Mouse (Mus musculus): ENCODE measurements at regions not wholly inside any gene's neighbourhood (a gene's known extent, or its start where the extent isn't known, plus 50 kb on each side); places are given as distances from the start of the nearest gene placed in this dataset.

DNA sequence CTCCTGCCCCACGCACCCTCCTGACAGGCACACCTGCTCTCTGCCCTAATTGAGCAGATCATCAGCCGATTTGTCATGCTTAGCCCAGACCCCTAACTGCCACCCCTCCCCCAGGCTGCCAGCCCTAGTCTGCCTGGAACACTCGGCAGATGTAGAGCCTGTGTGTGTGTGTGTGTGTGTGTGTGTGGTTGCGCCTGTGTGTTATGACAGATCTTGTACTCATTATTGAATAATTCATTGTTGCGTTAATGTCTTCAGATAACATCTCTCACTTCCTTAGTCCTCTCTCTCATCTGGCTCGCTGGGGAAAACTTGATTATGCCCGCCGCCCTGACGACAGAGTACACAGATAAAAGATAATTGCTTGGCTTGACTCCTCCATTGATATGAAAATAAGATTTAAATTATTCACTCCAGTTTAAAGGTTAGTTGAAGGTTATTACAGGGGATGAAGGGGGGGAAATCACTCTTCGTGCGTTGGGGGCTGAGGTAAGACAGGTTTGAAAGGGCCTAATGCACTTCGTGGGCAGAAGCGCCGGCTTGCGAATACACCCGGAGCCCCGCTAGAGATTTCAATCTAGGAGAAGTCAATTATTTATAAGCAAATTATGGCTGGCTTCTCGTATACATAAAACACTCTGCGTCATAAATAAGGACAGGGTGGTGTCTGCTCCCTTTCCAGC, 260.3 kb upstream of the Tle3 start:
- peak; percentile 63 for DNase-seq (ENCODE audit: low spot score)
- Histone ChIP-seq H3K9me3 (ENCODE audit: control insufficient read depth, low read length) (no peaks in the 10 kb centered on the region), H3K9ac (ENCODE audit: low read length) (no peak overlapping the region), H3K4me3 (ENCODE audit: low read depth, low read length) (no peak overlapping the region), H3K4me2 (ENCODE audit: low read length) (no peak overlapping the region), H3K4me1 (replicated peaks; ENCODE audit: control insufficient read depth, insufficient read depth, low read length) (peaks cover 6% of the 10 kb centered on the region; the same call in 1 of the 2 replicates), H3K27ac (ENCODE audit: low read depth) (no peak overlapping the region), H3K27me3 (replicated peaks; ENCODE audit: control insufficient read depth, insufficient read depth, low read length) (peaks cover 6% of the 10 kb centered on the region; the same call in 1 of the 2 replicates), H3K36me3 (ENCODE audit: control insufficient read depth, insufficient read depth, low read length) (no peaks in the 10 kb centered on the region)
- ATAC-seq (replicated peaks; ENCODE audit: low FRiP score, low TSS enrichment, low read depth): no peak
- WGBS: 40% methylated on average over 19 of the region's 19 CpGs

DNA sequence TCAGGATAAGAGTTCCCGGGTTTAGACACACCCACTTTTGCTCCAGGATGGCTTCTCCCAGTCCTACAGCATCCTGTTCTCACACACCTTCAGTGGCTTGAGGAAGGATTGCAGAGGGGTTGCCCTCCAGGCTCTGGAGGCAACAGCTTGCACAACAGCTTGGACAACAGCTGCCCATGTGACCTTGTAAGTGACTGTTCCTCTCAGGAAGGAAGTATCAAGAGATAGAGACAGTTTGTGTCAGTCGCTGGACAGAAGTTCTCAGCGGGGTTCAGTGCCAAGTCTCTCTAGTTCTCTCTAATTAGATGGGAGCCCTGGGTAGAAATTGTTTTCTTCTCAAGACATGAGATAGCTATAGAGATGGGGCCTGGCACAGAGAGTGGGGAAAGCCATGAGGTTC, 252.9 kb upstream of the Tle3 start:
- Histone ChIP-seq H3K9me3 (ENCODE audit: control insufficient read depth, low read length) (no peaks in the 10 kb centered on the region), H3K9ac (ENCODE audit: low read length) (no peak overlapping the region), H3K27ac (ENCODE audit: low read depth) (no peak overlapping the region), H3K4me1 (replicated peaks; ENCODE audit: control insufficient read depth, insufficient read depth, low read length) (0 out of 2 replicates have a peak, but pooled peaks cover 4% of the 10 kb centered on the region), H3K4me2 (ENCODE audit: low read length) (no peak overlapping the region), H3K27me3 (replicated peaks; ENCODE audit: control insufficient read depth, insufficient read depth, low read length) (no peaks in the 10 kb centered on the region; the same call in 1 of the 2 replicates), H3K36me3 (ENCODE audit: control insufficient read depth, insufficient read depth, low read length) (no peaks in the 10 kb centered on the region), H3K4me3 (ENCODE audit: low read depth, low read length) (no peak overlapping the region)
- 84% methylated on average over 3 of the region's 3 CpGs for WGBS
- DNase-seq (ENCODE audit: low spot score): no peak
- ATAC-seq (replicated peaks; ENCODE audit: low FRiP score, low TSS enrichment, low read depth): no peak

DNA sequence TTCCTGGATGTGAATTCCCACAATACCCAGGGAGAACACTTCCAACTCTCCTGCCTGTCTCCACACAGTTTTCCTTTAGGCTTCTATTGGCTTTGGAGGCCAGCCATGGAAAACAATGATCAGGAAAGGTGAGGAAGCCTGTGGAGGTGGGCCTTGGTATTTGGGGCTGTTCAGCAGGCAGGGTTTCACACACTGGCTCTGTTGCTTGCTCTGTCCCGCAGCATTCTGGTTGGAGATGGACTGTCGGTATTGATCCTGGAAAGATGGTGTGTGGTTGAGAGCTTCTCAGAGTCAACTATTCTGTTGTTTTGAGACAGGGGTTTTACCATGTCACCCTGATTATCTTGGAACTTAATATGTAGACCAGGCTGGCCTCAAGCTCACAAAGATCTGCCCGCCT, 251.6 kb upstream of the Tle3 start:
- Histone ChIP-seq H3K9ac (ENCODE audit: low read length) (no peak overlapping the region), H3K9me3 (ENCODE audit: control insufficient read depth, low read length) (no peaks in the 10 kb centered on the region), H3K4me2 (ENCODE audit: low read length) (no peak overlapping the region), H3K27ac (ENCODE audit: low read depth) (no peak overlapping the region), H3K4me1 (replicated peaks; ENCODE audit: control insufficient read depth, insufficient read depth, low read length) (0 out of 2 replicates have a peak, but pooled peaks cover 7% of the 10 kb centered on the region), H3K36me3 (ENCODE audit: control insufficient read depth, insufficient read depth, low read length) (no peaks in the 10 kb centered on the region), H3K4me3 (ENCODE audit: low read depth, low read length) (no peak overlapping the region), H3K27me3 (replicated peaks; ENCODE audit: control insufficient read depth, insufficient read depth, low read length) (no peaks in the 10 kb centered on the region; the same call in 1 of the 2 replicates)
- no peak for DNase-seq (ENCODE audit: low spot score)
- ATAC-seq (replicated peaks; ENCODE audit: low FRiP score, low TSS enrichment, low read depth): no peak
- 90% methylated on average over 3 of the region's 3 CpGs for WGBS

DNA sequence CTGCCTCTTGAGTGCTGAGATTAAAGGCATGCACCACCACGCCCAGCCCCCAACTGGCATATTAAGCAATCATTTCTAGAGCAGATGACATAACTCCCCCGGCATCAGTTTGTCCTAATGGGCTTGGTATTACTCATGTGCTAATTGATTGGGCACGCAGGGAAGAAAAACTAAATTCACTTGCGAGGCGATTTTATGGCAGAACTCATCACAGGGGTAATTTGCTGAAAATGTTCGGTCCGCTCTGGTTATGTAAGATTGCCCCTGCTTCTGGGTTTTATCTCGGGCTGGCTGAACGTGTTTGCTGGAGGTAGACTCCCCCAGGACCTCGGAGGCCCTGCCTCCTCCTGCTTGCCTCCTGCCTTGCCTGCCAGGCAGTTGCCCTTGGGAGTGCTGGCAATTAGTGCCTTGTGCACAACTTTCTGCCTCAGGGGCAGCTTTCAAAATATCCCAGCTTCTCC, 251.2 kb upstream of the Tle3 start:
- H3K27ac ChIP-seq (ENCODE audit: low read depth): no peak overlapping the region
- H3K36me3 ChIP-seq (ENCODE audit: control insufficient read depth, insufficient read depth, low read length): no peaks in the 10 kb centered on the region
- no peaks in the 10 kb centered on the region; the same call in 1 of the 2 replicates for H3K27me3 ChIP-seq (replicated peaks; ENCODE audit: control insufficient read depth, insufficient read depth, low read length)
- H3K9ac ChIP-seq (ENCODE audit: low read length): no peak overlapping the region
- no peak overlapping the region for H3K4me2 ChIP-seq (ENCODE audit: low read length)
- H3K9me3 ChIP-seq (ENCODE audit: control insufficient read depth, low read length): no peaks in the 10 kb centered on the region
- H3K4me1 ChIP-seq (replicated peaks; ENCODE audit: control insufficient read depth, insufficient read depth, low read length): 0 out of 2 replicates have a peak, but pooled peaks cover 7% of the 10 kb centered on the region
- DNase-seq (ENCODE audit: low spot score) (no peak), ATAC-seq (replicated peaks; ENCODE audit: low FRiP score, low TSS enrichment, low read depth) (no peak)
- 59% methylated on average over 10 of the region's 10 CpGs for WGBS
- no peak overlapping the region for H3K4me3 ChIP-seq (ENCODE audit: low read depth, low read length)

DNA sequence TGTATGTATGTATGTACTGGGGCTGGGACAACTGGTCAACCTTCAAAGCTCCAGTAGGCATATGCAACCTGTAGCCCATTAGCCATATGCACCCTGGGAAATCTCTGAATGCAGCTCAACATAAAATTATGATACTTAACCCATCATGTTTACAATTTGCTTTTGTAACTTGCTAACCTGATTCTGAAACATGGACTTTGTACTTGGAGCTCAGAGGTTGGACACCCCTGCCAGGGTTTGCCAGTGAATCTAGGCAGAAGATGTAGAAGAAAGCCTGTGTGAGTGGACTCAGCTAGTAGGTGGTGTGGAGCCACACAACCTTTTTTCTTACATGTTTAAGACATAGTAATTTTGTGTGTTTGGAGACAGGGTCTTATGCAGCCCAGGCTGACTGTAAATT, 248.7 kb upstream of the Tle3 start:
- Histone ChIP-seq H3K9me3 (ENCODE audit: control insufficient read depth, low read length) (no peaks in the 10 kb centered on the region), H3K27ac (ENCODE audit: low read depth) (no peak overlapping the region), H3K4me1 (replicated peaks; ENCODE audit: control insufficient read depth, insufficient read depth, low read length) (0 out of 2 replicates have a peak, but pooled peaks cover 7% of the 10 kb centered on the region), H3K4me3 (ENCODE audit: low read depth, low read length) (no peak overlapping the region), H3K4me2 (ENCODE audit: low read length) (no peak overlapping the region), H3K36me3 (ENCODE audit: control insufficient read depth, insufficient read depth, low read length) (no peaks in the 10 kb centered on the region), H3K9ac (ENCODE audit: low read length) (no peak overlapping the region), H3K27me3 (replicated peaks; ENCODE audit: control insufficient read depth, insufficient read depth, low read length) (no peaks in the 10 kb centered on the region; the same call in 1 of the 2 replicates)
- no peak for DNase-seq (ENCODE audit: low spot score)
- no peak for ATAC-seq (replicated peaks; ENCODE audit: low FRiP score, low TSS enrichment, low read depth)

DNA sequence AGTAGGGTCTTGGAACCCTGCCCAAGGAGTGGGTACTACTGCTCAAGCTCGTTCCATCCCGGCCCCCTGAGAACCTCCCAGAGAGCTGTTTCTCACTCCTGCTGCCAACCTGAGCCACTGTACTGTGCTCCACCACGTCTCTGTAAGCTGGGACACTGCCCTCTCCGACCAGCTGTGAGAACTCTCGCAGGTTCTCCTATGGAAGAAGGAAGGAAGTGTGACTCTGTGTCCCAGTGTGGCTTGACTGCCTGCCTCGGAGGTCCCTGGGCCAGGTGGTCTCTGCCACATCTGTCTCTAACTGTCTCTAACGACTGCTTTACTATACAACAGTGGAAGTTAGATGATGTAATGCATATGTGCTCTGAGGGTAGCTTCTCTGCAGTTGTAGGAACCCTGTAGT, 246.4 kb upstream of the Tle3 start:
- WGBS: 63% methylated on average over 7 of the region's 7 CpGs
- no peaks in the 10 kb centered on the region for H3K9me3 ChIP-seq (ENCODE audit: control insufficient read depth, low read length)
- H3K4me3 ChIP-seq (ENCODE audit: low read depth, low read length): no peak overlapping the region
- no peak overlapping the region for H3K4me2 ChIP-seq (ENCODE audit: low read length)
- H3K9ac ChIP-seq (ENCODE audit: low read length): no peak overlapping the region
- ATAC-seq (replicated peaks; ENCODE audit: low FRiP score, low TSS enrichment, low read depth) (no peak), DNase-seq (ENCODE audit: low spot score) (no peak)
- no peaks in the 10 kb centered on the region for H3K36me3 ChIP-seq (ENCODE audit: control insufficient read depth, insufficient read depth, low read length)
- no peaks in the 10 kb centered on the region for H3K27me3 ChIP-seq (replicated peaks; ENCODE audit: control insufficient read depth, insufficient read depth, low read length)
- H3K4me1 ChIP-seq (replicated peaks; ENCODE audit: control insufficient read depth, insufficient read depth, low read length): 0 out of 2 replicates have a peak, but pooled peaks cover 7% of the 10 kb centered on the region
- no peak overlapping the region for H3K27ac ChIP-seq (ENCODE audit: low read depth)

DNA sequence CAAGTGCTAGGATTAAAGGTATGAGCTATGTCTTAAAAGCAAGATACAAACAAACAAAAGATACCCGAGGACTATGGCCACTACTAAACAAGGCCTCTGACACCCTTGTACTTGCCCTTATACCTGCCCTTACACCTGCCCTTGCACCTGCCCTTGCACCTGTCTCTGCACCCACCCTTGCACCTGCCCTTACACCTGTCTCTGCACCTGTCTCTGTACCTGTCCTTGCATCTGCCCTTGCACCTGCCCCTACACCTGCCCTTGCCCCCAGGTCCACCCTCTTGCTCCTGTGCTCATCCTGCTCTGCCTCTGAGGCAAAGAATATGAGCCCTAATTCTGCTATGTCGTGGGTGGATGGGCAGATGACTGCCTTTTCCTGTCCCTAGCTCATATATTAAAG, 244.1 kb upstream of the Tle3 start:
- H3K27ac ChIP-seq (ENCODE audit: low read depth): no peak overlapping the region
- 54% methylated on average over 2 of the region's 2 CpGs for WGBS
- H3K27me3 ChIP-seq (replicated peaks; ENCODE audit: control insufficient read depth, insufficient read depth, low read length): no peaks in the 10 kb centered on the region
- H3K9ac ChIP-seq (ENCODE audit: low read length): no peak overlapping the region
- no peak overlapping the region for H3K4me3 ChIP-seq (ENCODE audit: low read depth, low read length)
- H3K4me1 ChIP-seq (replicated peaks; ENCODE audit: control insufficient read depth, insufficient read depth, low read length): 0 out of 2 replicates have a peak, but pooled peaks cover 7% of the 10 kb centered on the region
- DNase-seq (ENCODE audit: low spot score) (no peak), ATAC-seq (replicated peaks; ENCODE audit: low FRiP score, low TSS enrichment, low read depth) (no peak)
- H3K36me3 ChIP-seq (ENCODE audit: control insufficient read depth, insufficient read depth, low read length): no peaks in the 10 kb centered on the region
- no peak overlapping the region for H3K4me2 ChIP-seq (ENCODE audit: low read length)
- H3K9me3 ChIP-seq (ENCODE audit: control insufficient read depth, low read length): no peaks in the 10 kb centered on the region

DNA sequence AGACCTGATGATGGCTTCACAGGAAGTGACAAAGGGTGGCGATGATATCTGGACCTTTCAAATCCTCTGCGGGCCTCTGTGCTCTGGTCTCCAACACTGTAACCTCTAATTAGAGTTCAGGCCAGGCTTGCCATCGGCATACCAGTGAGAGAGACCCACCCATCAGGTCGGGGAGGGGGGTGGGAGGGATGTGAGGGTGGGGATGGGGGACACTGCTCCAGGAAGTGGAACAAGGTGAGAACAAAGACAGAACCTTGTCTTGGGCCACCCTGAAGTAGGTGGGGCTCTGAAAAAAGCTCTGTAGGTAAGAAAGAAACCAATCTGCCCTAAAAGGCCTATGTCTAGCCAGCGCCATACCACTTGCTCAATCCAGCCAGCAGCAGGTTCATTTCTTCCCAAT, 243.0 kb upstream of the Tle3 start:
- no peak for DNase-seq (ENCODE audit: low spot score)
- ATAC-seq (replicated peaks; ENCODE audit: low FRiP score, low TSS enrichment, low read depth): no peak
- no peak overlapping the region for H3K9ac ChIP-seq (ENCODE audit: low read length)
- H3K27ac ChIP-seq (ENCODE audit: low read depth): no peak overlapping the region
- 67% methylated on average over 5 of the region's 5 CpGs for WGBS
- no peaks in the 10 kb centered on the region for H3K9me3 ChIP-seq (ENCODE audit: control insufficient read depth, low read length)
- H3K36me3 ChIP-seq (ENCODE audit: control insufficient read depth, insufficient read depth, low read length): no peaks in the 10 kb centered on the region
- 0 out of 2 replicates have a peak, but pooled peaks cover 4% of the 10 kb centered on the region for H3K4me1 ChIP-seq (replicated peaks; ENCODE audit: control insufficient read depth, insufficient read depth, low read length)
- no peak overlapping the region for H3K4me2 ChIP-seq (ENCODE audit: low read length)
- no peaks in the 10 kb centered on the region for H3K27me3 ChIP-seq (replicated peaks; ENCODE audit: control insufficient read depth, insufficient read depth, low read length)
- no peak overlapping the region for H3K4me3 ChIP-seq (ENCODE audit: low read depth, low read length)

DNA sequence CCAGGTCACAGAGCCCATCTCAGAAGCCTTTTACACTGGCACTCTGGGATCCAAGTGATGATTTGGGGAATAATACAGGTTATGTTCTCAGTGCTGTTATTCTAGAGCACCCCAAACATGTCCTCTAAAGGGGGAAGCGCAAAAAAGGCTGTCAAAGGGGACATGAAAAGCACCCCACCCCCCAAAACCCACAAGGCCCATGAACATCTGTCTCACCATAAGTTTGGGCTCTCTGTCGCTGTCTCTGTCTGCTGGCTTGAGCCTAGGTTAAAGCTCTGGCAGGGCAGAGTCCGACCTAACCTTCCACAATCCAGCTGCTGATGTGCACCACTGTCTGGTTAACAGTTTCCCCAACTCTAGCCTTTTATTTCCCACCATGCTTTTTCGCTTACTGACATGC, 241.3 kb upstream of the Tle3 start:
- Histone ChIP-seq H3K9ac (ENCODE audit: low read length) (no peak overlapping the region), H3K4me1 (replicated peaks; ENCODE audit: control insufficient read depth, insufficient read depth, low read length) (no peaks in the 10 kb centered on the region), H3K36me3 (ENCODE audit: control insufficient read depth, insufficient read depth, low read length) (no peaks in the 10 kb centered on the region), H3K4me2 (ENCODE audit: low read length) (no peak overlapping the region), H3K27me3 (replicated peaks; ENCODE audit: control insufficient read depth, insufficient read depth, low read length) (no peaks in the 10 kb centered on the region), H3K9me3 (ENCODE audit: control insufficient read depth, low read length) (no peaks in the 10 kb centered on the region), H3K27ac (ENCODE audit: low read depth) (no peak overlapping the region), H3K4me3 (ENCODE audit: low read depth, low read length) (no peak overlapping the region)
- WGBS: 79% methylated on average over 4 of the region's 4 CpGs
- DNase-seq (ENCODE audit: low spot score) (no peak), ATAC-seq (replicated peaks; ENCODE audit: low FRiP score, low TSS enrichment, low read depth) (no peak)
